Mouse (Mus musculus): ENCODE data around the gene Abhd17b. TPM values are rescaled to one million over a fixed set of nuclear protein-coding genes. Genes with fewer than 3 reads are reported as not detected.
"Not testable (repeated sequence)": the region's sequence is repeated elsewhere in the genome, so short reads cannot be mapped to it uniquely, and the experiment has no call there.

The Abhd17b gene
- polyA plus RNA-seq, 1 experiment from 2014 or later = 7.5 TPM

DNA sequence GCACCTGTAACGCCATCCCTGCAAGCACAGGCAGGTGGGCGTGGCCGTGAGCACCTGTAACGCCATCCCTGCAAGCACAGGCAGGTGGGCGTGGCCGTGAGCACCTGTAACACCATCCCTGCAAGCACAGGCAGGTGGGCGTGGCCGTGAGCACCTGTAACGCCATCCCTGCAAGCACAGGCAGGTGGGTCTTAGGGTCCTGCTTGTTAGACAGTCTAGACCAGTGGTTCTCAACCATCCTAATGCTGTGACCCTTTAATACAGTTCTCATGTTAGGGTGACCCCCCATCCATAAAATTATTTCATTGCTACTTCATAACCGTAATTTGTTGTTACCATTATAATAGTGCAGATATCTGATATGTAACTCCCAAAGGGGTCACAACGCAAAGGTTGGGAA is 24.5 kb upstream of the Abhd17b start:
- not testable (repeated sequence) for H3K4me3 ChIP-seq (replicated peaks); H3K9ac ChIP-seq; H3K9me3 ChIP-seq (replicated peaks); H3K36me3 ChIP-seq (replicated peaks); H3K27ac ChIP-seq (replicated peaks); H3K4me1 ChIP-seq (replicated peaks); H3K4me2 ChIP-seq; ATAC-seq (ENCODE audit: insufficient read depth); H3K27me3 ChIP-seq
- 51% methylated on average over 11 of the region's 11 CpGs for WGBS (ENCODE audit: insufficient replicate concordance)

GRCm38 (mm10) chr19:21629030-21629429 is 24.0 kb upstream of the Abhd17b start:
- no peak overlapping the region for H3K4me2 ChIP-seq
- no peak for ATAC-seq (ENCODE audit: insufficient read depth)
- 80% methylated on average over 1 of the region's 1 CpGs for WGBS (ENCODE audit: insufficient replicate concordance)
- H3K36me3 ChIP-seq (replicated peaks) = no peaks in the 10 kb centered on the region
- no peak overlapping the region for H3K27ac ChIP-seq (replicated peaks)
- no peak overlapping the region for H3K9ac ChIP-seq
- H3K27me3 ChIP-seq = no peaks in the 10 kb centered on the region
- H3K4me1 ChIP-seq (replicated peaks) = peaks cover 4% of the 10 kb centered on the region
- no peak overlapping the region for H3K4me3 ChIP-seq (replicated peaks)
- H3K9me3 ChIP-seq (replicated peaks) = no peaks in the 10 kb centered on the region

- Histone ChIP-seq H3K4me1 (replicated peaks) (peaks cover 2% of the 10 kb centered on the region; the same call in 1 of the 2 replicates), H3K9ac (no peak overlapping the region), H3K36me3 (replicated peaks) (no peaks in the 10 kb centered on the region), H3K4me2 (no peak overlapping the region), H3K4me3 (replicated peaks) (no peak overlapping the region), H3K9me3 (replicated peaks) (no peaks in the 10 kb centered on the region), H3K27ac (replicated peaks) (no peak overlapping the region), H3K27me3 (no peaks in the 10 kb centered on the region)
- no peak for ATAC-seq (ENCODE audit: insufficient read depth)
- 60% methylated on average over 1 of the region's 1 CpGs for WGBS (ENCODE audit: insufficient replicate concordance)
These were observed 23.5 kb upstream of the Abhd17b start for GRCm38 (mm10) chr19:21629501-21629900.

- H3K27me3 ChIP-seq = no peaks in the 10 kb centered on the region
- no peak overlapping the region for H3K9ac ChIP-seq
- WGBS (ENCODE audit: insufficient replicate concordance) = 26% methylated on average over 14 of the region's 14 CpGs
- no peak for ATAC-seq (ENCODE audit: insufficient read depth)
- H3K36me3 ChIP-seq (replicated peaks) = no peaks in the 10 kb centered on the region
- H3K9me3 ChIP-seq (replicated peaks) = no peaks in the 10 kb centered on the region
- H3K4me1 ChIP-seq (replicated peaks) = 0 out of 2 replicates have a peak, but pooled peaks cover 2% of the 10 kb centered on the region
- H3K27ac ChIP-seq (replicated peaks) = no peak overlapping the region
- no peak overlapping the region for H3K4me3 ChIP-seq (replicated peaks)
- no peak overlapping the region for H3K4me2 ChIP-seq
These were observed 22.2 kb upstream of the Abhd17b start for GRCm38 (mm10) chr19:21630656-21631331.

- Histone ChIP-seq H3K4me2 (no peak overlapping the region), H3K4me1 (replicated peaks) (0 out of 2 replicates have a peak, but pooled peaks cover 2% of the 10 kb centered on the region), H3K27me3 (no peaks in the 10 kb centered on the region), H3K9ac (no peak overlapping the region), H3K9me3 (replicated peaks) (no peaks in the 10 kb centered on the region), H3K4me3 (replicated peaks) (no peak overlapping the region), H3K36me3 (replicated peaks) (no peaks in the 10 kb centered on the region), H3K27ac (replicated peaks) (no peak overlapping the region)
- no peak for ATAC-seq (ENCODE audit: insufficient read depth)
- 50% methylated on average over 2 of the region's 2 CpGs for WGBS (ENCODE audit: insufficient replicate concordance)
These were observed 17.6 kb upstream of the Abhd17b start for GRCm38 (mm10) chr19:21635406-21635805.

- WGBS (ENCODE audit: insufficient replicate concordance) = 52% methylated on average over 3 of the region's 3 CpGs
- ATAC-seq (ENCODE audit: insufficient read depth) = no peak
These were observed 16.1 kb upstream of the Abhd17b start for GRCm38 (mm10) chr19:21636907-21637306.

DNA sequence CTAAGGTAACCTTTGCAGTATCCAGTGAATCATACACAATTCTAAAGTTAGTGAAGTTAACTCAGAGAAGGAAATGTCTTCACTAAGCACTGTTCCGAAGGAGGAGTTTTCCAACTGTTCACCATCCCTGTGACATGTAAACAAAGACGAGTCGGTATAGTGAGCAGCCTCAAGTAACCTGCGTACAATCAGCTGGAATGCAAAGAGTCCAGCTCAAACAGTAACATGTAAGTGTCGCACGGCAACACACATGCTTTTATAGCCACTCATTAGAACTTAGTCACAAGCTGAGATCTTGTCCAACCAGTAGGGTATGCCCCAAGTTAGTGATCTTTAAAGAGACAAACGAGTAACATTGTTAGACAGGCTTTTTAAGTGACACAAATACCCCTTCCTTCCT is 15.3 kb upstream of the Abhd17b start:
- no peak for ATAC-seq (ENCODE audit: insufficient read depth)
- no peaks in the 10 kb centered on the region for H3K9me3 ChIP-seq (replicated peaks)
- no peak overlapping the region for H3K4me3 ChIP-seq (replicated peaks)
- 68% methylated on average over 7 of the region's 7 CpGs for whole genome bisulfite sequencing (ENCODE audit: insufficient replicate concordance)
- H3K27me3 ChIP-seq = no peaks in the 10 kb centered on the region
- no peak overlapping the region for H3K4me2 ChIP-seq
- no peak overlapping the region for H3K27ac ChIP-seq (replicated peaks)
- no peaks in the 10 kb centered on the region for H3K4me1 ChIP-seq (replicated peaks)
- H3K36me3 ChIP-seq (replicated peaks) = no peaks in the 10 kb centered on the region
- H3K9ac ChIP-seq = no peak overlapping the region

More at GRCm38 (mm10) chr19:21636907-21637306, 16.1 kb upstream of the Abhd17b start:
- H3K4me1 ChIP-seq (replicated peaks) = no peaks in the 10 kb centered on the region
- no peaks in the 10 kb centered on the region for H3K9me3 ChIP-seq (replicated peaks)
- H3K27ac ChIP-seq (replicated peaks) = no peak overlapping the region
- H3K36me3 ChIP-seq (replicated peaks) = no peaks in the 10 kb centered on the region
- no peak overlapping the region for H3K4me2 ChIP-seq
- H3K9ac ChIP-seq = no peak overlapping the region
- no peaks in the 10 kb centered on the region for H3K27me3 ChIP-seq
- no peak overlapping the region for H3K4me3 ChIP-seq (replicated peaks)

DNA sequence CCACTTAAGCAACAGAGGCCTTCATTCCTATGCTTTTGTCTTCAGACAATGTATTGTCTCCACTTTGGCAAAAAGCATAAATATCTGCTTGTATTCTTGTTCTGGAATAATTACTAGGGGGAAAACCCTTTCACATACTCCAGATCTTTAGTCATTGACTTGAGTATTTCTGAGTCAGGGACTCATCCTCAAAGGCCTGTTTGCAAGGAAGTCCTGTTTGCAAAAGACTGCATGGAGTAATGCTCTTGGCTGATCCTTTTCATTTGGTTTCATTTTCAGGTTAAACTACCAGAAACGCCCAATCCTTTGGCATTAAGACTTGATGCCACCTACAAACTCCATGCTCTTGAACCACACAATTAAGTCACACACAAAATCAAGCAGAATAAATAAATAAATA is 9.1 kb upstream of the Abhd17b start:
- Histone ChIP-seq H3K36me3 (replicated peaks) (no peaks in the 10 kb centered on the region), H3K27ac (replicated peaks) (no peak overlapping the region), H3K4me3 (replicated peaks) (no peak overlapping the region), H3K4me2 (no peak overlapping the region), H3K4me1 (replicated peaks) (peaks cover 23% of the 10 kb centered on the region), H3K9me3 (replicated peaks) (no peaks in the 10 kb centered on the region), H3K27me3 (no peaks in the 10 kb centered on the region), H3K9ac (no peak overlapping the region)
- 51% methylated on average over 1 of the region's 1 CpGs for WGBS (ENCODE audit: insufficient replicate concordance)
- ATAC-seq (ENCODE audit: insufficient read depth) = no peak

GRCm38 (mm10) chr19:21645301-21645700 is 7.7 kb upstream of the Abhd17b start:
- H3K27me3 ChIP-seq = no peaks in the 10 kb centered on the region
- H3K36me3 ChIP-seq (replicated peaks) = no peaks in the 10 kb centered on the region
- H3K9ac ChIP-seq = no peak overlapping the region
- no peak overlapping the region for H3K4me2 ChIP-seq
- peaks cover 23% of the 10 kb centered on the region for H3K4me1 ChIP-seq (replicated peaks)
- no peaks in the 10 kb centered on the region for H3K9me3 ChIP-seq (replicated peaks)
- no peak overlapping the region for H3K4me3 ChIP-seq (replicated peaks)
- no peak for ATAC-seq (ENCODE audit: insufficient read depth)
- WGBS (ENCODE audit: insufficient replicate concordance) = 69% methylated on average over 4 of the region's 4 CpGs
- H3K27ac ChIP-seq (replicated peaks) = no peak overlapping the region

DNA sequence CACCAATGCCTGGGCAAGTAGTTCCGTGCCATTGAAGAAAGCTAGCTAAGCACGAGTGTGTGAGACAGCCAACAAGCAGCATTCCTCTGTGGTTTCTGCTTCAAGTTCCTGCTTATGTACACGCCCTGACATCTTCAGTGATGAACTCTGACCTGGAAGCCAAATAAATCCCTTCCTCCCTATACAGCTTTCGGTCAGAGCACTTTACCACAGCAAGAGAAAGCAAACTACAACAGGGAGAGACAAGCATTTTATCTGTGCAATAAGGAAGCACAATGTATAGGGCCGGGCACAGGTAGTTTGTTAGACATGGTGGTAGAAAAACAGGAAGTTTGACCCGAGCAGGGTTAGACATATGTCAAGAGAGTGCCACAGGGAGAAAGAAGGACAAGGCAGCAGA is 6.8 kb upstream of the Abhd17b start:
- no peak overlapping the region for H3K27ac ChIP-seq (replicated peaks)

GRCm38 (mm10) chr19:21651664-21652063 is 1.3 kb upstream of the Abhd17b start:
- peak overlapping the region; percentile 88 for H3K4me2 ChIP-seq
- ATAC-seq (ENCODE audit: insufficient read depth) = no peak
- peaks cover 43% of the 10 kb centered on the region for H3K4me1 ChIP-seq (replicated peaks)
- H3K27me3 ChIP-seq = no peaks in the 10 kb centered on the region
- H3K9me3 ChIP-seq (replicated peaks) = no peaks in the 10 kb centered on the region
- H3K36me3 ChIP-seq (replicated peaks) = no peaks in the 10 kb centered on the region
- H3K27ac ChIP-seq (replicated peaks) = peak overlapping the region; percentile 91
- H3K9ac ChIP-seq = no peak overlapping the region
- peak overlapping the region; percentile 78 for H3K4me3 ChIP-seq (replicated peaks)
- WGBS (ENCODE audit: insufficient replicate concordance) = 38% methylated on average over 6 of the region's 6 CpGs

More for the DNA sequence above, 6.8 kb upstream of the Abhd17b start:
- Histone ChIP-seq H3K9ac (no peak overlapping the region), H3K27me3 (no peaks in the 10 kb centered on the region), H3K9me3 (replicated peaks) (no peaks in the 10 kb centered on the region), H3K4me3 (replicated peaks) (no peak overlapping the region), H3K4me2 (no peak overlapping the region), H3K36me3 (replicated peaks) (no peaks in the 10 kb centered on the region), H3K4me1 (replicated peaks) (peaks cover 30% of the 10 kb centered on the region)
- WGBS (ENCODE audit: insufficient replicate concordance) = 38% methylated on average over 6 of the region's 6 CpGs
- no peak for ATAC-seq (ENCODE audit: insufficient read depth)
